Mouse (Mus musculus): ENCODE results near the gene Pglyrp1. TPM values are rescaled to one million over a fixed set of nuclear protein-coding genes. Genes with fewer than 3 reads are reported as not detected.

Pglyrp1 gene
- total and polyA plus RNA-seq, 3 experiments, result 0.51 to 3.8 TPM; not detected in 1

- Histone ChIP-seq H3K4me2 (ENCODE audit: insufficient read depth, low read depth, poor library complexity, severe bottlenecking) (no peak overlapping the region), H3K4me3 (replicated peaks in 1 of 3; ENCODE audit: low read depth in 2 of 3, low read length in 2 of 3, poor library complexity in 1 of 3) (no peak overlapping the region), H3K36me3 (replicated peaks in 1 of 2; ENCODE audit: control insufficient read depth in 1 of 2, insufficient read depth in 1 of 2, low read length in 1 of 2) (no peaks in the 10 kb centered on the region), H3K27ac (ENCODE audit: insufficient read depth, low read depth) (no peak overlapping the region), H3K27me3 (replicated peaks) (peaks cover 65% of the 10 kb centered on the region), H3K9me3 (replicated peaks; ENCODE audit: low read length) (peaks cover 18% of the 10 kb centered on the region), H3K9ac (ENCODE audit: insufficient read depth, low read depth) (no peak overlapping the region), H3K79me2 (replicated peaks; ENCODE audit: control insufficient read depth, extremely low read depth, insufficient read depth, poor library complexity, severe bottlenecking) (no peaks in the 10 kb centered on the region), H3K4me1 (ENCODE audit: control insufficient read depth in 1 of 2, insufficient read depth in 2 of 2) (no peaks in the 10 kb centered on the region)
- in situ Hi-C loops (cut with MboI; ENCODE audit: low pct_ligation_motif_present, low pct_unique_long_range_greater_than_20kb, low sequenced_read_pairs), result no loop called here
- DNase-seq (ENCODE audit: extremely low read depth), result no peak
- TF ChIP-seq USF1 (IDR thresholded peaks at IDR 0.05; ENCODE audit: low read depth, low read length) (no peak), POLR2A (IDR thresholded peaks at IDR 0.05; ENCODE audit: low read depth, low read length) (no peak), USF2 (conservative IDR thresholded peaks at IDR 0.05; ENCODE audit: low read depth, low read length) (no peak), GABPA (IDR thresholded peaks at IDR 0.05; ENCODE audit: insufficient replicate concordance, low read depth, low read length) (no peak), RCOR1 (conservative IDR thresholded peaks at IDR 0.05; ENCODE audit: low read depth, low read length) (no peak), IRF4 (IDR thresholded peaks at IDR 0.05; ENCODE audit: low read depth, low read length) (no peak), CHD1 (IDR thresholded peaks at IDR 0.05; ENCODE audit: low read depth, low read length) (no peak), ZMIZ1 (IDR thresholded peaks at IDR 0.05; ENCODE audit: low read depth, low read length) (no peak), RAD21 (IDR thresholded peaks at IDR 0.05; ENCODE audit: low read depth, low read length) (no peak), E2F4 (IDR thresholded peaks at IDR 0.05; ENCODE audit: insufficient replicate concordance, low read depth, low read length) (no peak), CTCF (conservative IDR thresholded peaks at IDR 0.05 in 1 of 2, IDR thresholded peaks at IDR 0.05 in 1 of 2; ENCODE audit: low read depth in 2 of 2, low read length in 2 of 2) (no peak), TCF12 (IDR thresholded peaks at IDR 0.05; ENCODE audit: low read depth, low read length) (no peak), MYC (IDR thresholded peaks at IDR 0.05; ENCODE audit: low read depth, low read length) (no peak), TBP (conservative IDR thresholded peaks at IDR 0.05; ENCODE audit: low read depth, low read length) (no peak), NELFE (IDR thresholded peaks at IDR 0.05; ENCODE audit: low read depth, low read length) (no peak), BHLHE40 (IDR thresholded peaks at IDR 0.05; ENCODE audit: low read depth, low read length) (no peak), PAX5 (IDR thresholded peaks at IDR 0.05; ENCODE audit: low read length) (no peak), MEF2A (IDR thresholded peaks at IDR 0.05; ENCODE audit: borderline replicate concordance, low read depth, low read length) (no peak), HCFC1 (IDR thresholded peaks at IDR 0.05; ENCODE audit: low read depth, low read length) (no peak)
- dilution Hi-C loops (cut with MboI; ENCODE audit: extremely low pct_ligation_motif_present, extremely low pct_unique_long_range_greater_than_20kb, low sequenced_read_pairs), result no loop called here
Measured at GRCm38 (mm10) chr7:18862801-18863200, 8.3 kb upstream of the Pglyrp1 start.

GRCm38 (mm10) chr7:18868491-18868890 is 2.6 kb upstream of the Pglyrp1 start:
- Histone ChIP-seq H3K27ac (ENCODE audit: insufficient read depth, low read depth) (no peak overlapping the region), H3K36me3 (replicated peaks in 1 of 2; ENCODE audit: control insufficient read depth in 1 of 2, insufficient read depth in 1 of 2, low read length in 1 of 2) (no peaks in the 10 kb centered on the region), H3K4me2 (ENCODE audit: insufficient read depth, low read depth, poor library complexity, severe bottlenecking) (no peak overlapping the region), H3K27me3 (replicated peaks) (peaks cover 47% of the 10 kb centered on the region), H3K9ac (ENCODE audit: insufficient read depth, low read depth) (no peak overlapping the region), H3K79me2 (replicated peaks; ENCODE audit: control insufficient read depth, extremely low read depth, insufficient read depth, poor library complexity, severe bottlenecking) (no peaks in the 10 kb centered on the region), H3K9me3 (replicated peaks; ENCODE audit: low read length) (peaks cover 20% of the 10 kb centered on the region), H3K4me3 (replicated peaks in 1 of 3; ENCODE audit: low read depth in 2 of 3, low read length in 2 of 3, poor library complexity in 1 of 3) (no peak overlapping the region), H3K4me1 (ENCODE audit: control insufficient read depth in 1 of 2, insufficient read depth in 2 of 2) (peaks cover 0 to 6% of the 10 kb centered on the region in 2 experiments; a peak in 2 of 4 replicates)
- in situ Hi-C loops (cut with MboI; ENCODE audit: low pct_ligation_motif_present, low pct_unique_long_range_greater_than_20kb, low sequenced_read_pairs) (no loop called here), dilution Hi-C loops (cut with MboI; ENCODE audit: extremely low pct_ligation_motif_present, extremely low pct_unique_long_range_greater_than_20kb, low sequenced_read_pairs) (no loop called here)
- peak; percentile 70 for TF ChIP-seq ZNF384 (IDR thresholded peaks at IDR 0.05; ENCODE audit: low read depth, low read length)
- TF ChIP-seq ELF1 (IDR thresholded peaks at IDR 0.05; ENCODE audit: low read depth, low read length), result no peak
- peak; percentile 31 to 36; a peak in 3 of 4 replicates for TF ChIP-seq CTCF (conservative IDR thresholded peaks at IDR 0.05 in 1 of 2, IDR thresholded peaks at IDR 0.05 in 1 of 2; ENCODE audit: low read depth in 2 of 2, low read length in 2 of 2)
- DNase-seq (ENCODE audit: extremely low read depth), result no peak
